Mouse (Mus musculus) C2C12 (cell line): ENCODE data around the gene Mybpc3.

ENCODE experiments used
- CEBPB ChIP-seq: IDR thresholded peaks from one replicate; pipeline ENCODE4 v1.6.1; 2011; ENCODE audit warnings: low read depth, mild to moderate bottlenecking, control low read depth, moderate library complexity
- CTCF ChIP-seq: IDR thresholded peaks from one replicate; pipeline ENCODE4 v1.5.1; 2011; ENCODE audit not compliant: control insufficient read depth, insufficient read depth, insufficient read length
- FOSL1 ChIP-seq: IDR thresholded peaks from one replicate; pipeline ENCODE4 v1.8.0; 2011; ENCODE audit warnings: mild to moderate bottlenecking, low read length; ENCODE audit not compliant: poor library complexity, insufficient read depth, severe bottlenecking
- MAX ChIP-seq: IDR thresholded peaks from one replicate; pipeline ENCODE4 v1.6.1; 2011; ENCODE audit warnings: mild to moderate bottlenecking, control low read depth
- MYOD1 ChIP-seq: IDR thresholded peaks from one replicate; pipeline ENCODE4 v1.6.1; 2011; ENCODE audit warnings: low read depth; ENCODE audit not compliant: control insufficient read depth, insufficient read length
- MYOG ChIP-seq: IDR thresholded peaks from one replicate; pipeline ENCODE4 v1.6.1; 2011; ENCODE audit not compliant: control insufficient read depth, insufficient read length; ENCODE audit errors: extremely low read depth
- USF1 ChIP-seq: IDR thresholded peaks from one replicate; pipeline ENCODE4 v1.6.1; 2011; ENCODE audit warnings: low read depth, mild to moderate bottlenecking, control low read depth, moderate library complexity

DNA sequence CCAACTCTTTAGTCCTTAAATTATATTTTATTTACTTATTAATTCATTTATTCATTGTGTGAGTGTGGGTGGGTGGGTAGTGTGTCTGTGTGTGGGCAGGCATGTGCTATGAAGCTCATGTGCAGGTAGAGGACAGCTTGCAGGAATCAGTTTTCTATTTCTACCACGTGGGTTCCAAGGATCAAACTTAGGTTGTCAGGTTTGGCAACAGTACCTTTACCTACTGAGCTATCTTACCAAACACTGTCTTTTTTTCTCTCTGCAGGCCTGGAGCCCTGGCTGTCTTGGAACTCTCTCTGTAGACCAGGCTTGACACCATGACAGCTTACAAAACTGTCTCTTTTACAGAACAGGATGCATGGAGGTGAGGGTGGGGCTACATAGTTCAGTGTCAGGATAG is 33.4 kb downstream of the Mybpc3 start:
- TF ChIP-seq CTCF (no peak), MYOG (no peak), FOSL1 (no peak), USF1 (no peak), CEBPB (no peak), MYOD1 (no peak), MAX (no peak)
